Mouse (Mus musculus) hindbrain, postnatal 0 days (tissue): ENCODE data around the gene Mpst. TPM values are rescaled to one million over a fixed set of nuclear protein-coding genes. Genes with fewer than 3 reads are reported as not detected.

ENCODE experiments used
- ATAC-seq: fragments of 200-750 bp; cut with Nextera tagmentation; 2 replicates; pipeline ENCODE4 v1.8.0; 2017; ENCODE audit warnings: mild to moderate bottlenecking, moderate TSS enrichment, moderate library complexity
- DNase-seq: peaks from one replicate; pipeline ENCODE4 v3.0.0-alpha.2; 2015; ENCODE audit warnings: low spot score
- H3K27ac ChIP-seq: fragments of 300-500 bp; sonication (generic); 2 replicates; pipeline ENCODE4 v1.5.1; 2014; ENCODE audit warnings: mild to moderate bottlenecking
- H3K27me3 ChIP-seq: fragments of 300-500 bp; sonication (generic); 2 replicates; pipeline ENCODE4 v1.6.1; 2014; ENCODE audit warnings: low read length, mixed read lengths; ENCODE audit not compliant: insufficient read depth
- H3K36me3 ChIP-seq: fragments of 300-500 bp; sonication (generic); 2 replicates; pipeline ENCODE4 v1.6.1; 2014; ENCODE audit warnings: low read length, mixed read lengths; ENCODE audit not compliant: insufficient read depth
- H3K4me1 ChIP-seq: fragments of 300-500 bp; sonication (generic); 2 replicates; pipeline ENCODE4 v1.6.1; 2014; ENCODE audit warnings: antibody characterized with exemption, low read length, mixed read lengths; ENCODE audit not compliant: insufficient read depth
- H3K4me2 ChIP-seq: fragments of 300-500 bp; sonication (generic); 2 replicates; pipeline ENCODE4 v1.6.1; 2014; ENCODE audit warnings: low read depth, mild to moderate bottlenecking, low read length, moderate library complexity, mixed read lengths
- H3K4me3 ChIP-seq: fragments of 300-500 bp; sonication (generic); 2 replicates; pipeline ENCODE4 v1.5.1; 2014; ENCODE audit warnings: low read length
- H3K9ac ChIP-seq: fragments of 300-500 bp; sonication (generic); replicated peaks from 2 replicates; pipeline ENCODE4 v1.6.1; 2014; ENCODE audit warnings: mild to moderate bottlenecking, low read length, moderate library complexity, mixed read lengths
- H3K9me3 ChIP-seq: fragments of 300-500 bp; sonication (generic); 2 replicates; pipeline ENCODE4 v1.6.1; 2016; ENCODE audit warnings: low read length, mixed read lengths
- CTCF ChIP-seq: IDR thresholded peaks from 2 replicates; pipeline ENCODE4 v1.5.1; 2016; ENCODE audit warnings: antibody characterized with exemption, control low read depth, low read depth
- WGBS: fragments of 180-500 bp; shearing (Covaris S2); extraction: QIAGEN DNeasy Blood & Tissue Kit; methylation state at CpG from one replicate; pipeline ENCODE4 v1.1.7; 2014; 5-methylcytosine and 5-hydroxymethylcytosine counted together
- polyA plus RNA-seq: library from polyadenylated mRNA; unstranded; fragments of >200 nt; fragmentation: Nextera tagmentation; extraction: Ambion mirVana; gene quantifications from 2 replicates; pipeline ENCODE4 v1.2.1, GENCODE M21; 2015
- total RNA-seq: library from RNA; depleted of rRNA; stranded (reverse); fragments of >200 nt; gene quantifications from 2 replicates; pipeline ENCODE4 v1.2.3, GENCODE M21; 2014; rRNA removed

Gene Mpst
- total and polyA plus RNA-seq, 2 experiments from 2014 or later: 5.3 to 114 TPM

DNA sequence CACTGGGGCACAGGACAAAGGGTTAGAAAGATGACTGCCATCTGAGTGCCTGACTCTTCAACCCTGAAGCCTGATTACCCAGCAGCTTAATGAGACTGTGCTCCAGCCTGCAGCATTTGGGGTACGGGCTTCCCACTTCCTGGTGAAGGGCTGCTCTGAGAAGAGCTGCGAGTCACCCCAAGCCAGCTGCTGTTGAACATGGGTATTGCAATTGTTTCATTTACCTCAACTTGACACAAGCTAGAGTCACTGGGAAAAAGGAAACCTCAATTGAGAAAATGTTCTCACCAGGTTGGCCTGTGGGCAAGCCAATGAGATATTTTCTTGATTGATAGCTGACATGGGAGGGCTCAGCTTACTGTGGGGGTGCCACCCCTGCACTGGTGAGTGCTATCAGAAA lies 56.8 kb downstream of the Mpst start:
- Histone ChIP-seq H3K36me3 (no peaks in the 10 kb centered on the region), H3K4me3 (no peak overlapping the region), H3K9ac (no peak overlapping the region), H3K27ac (no peak overlapping the region), H3K9me3 (no peaks in the 10 kb centered on the region), H3K27me3 (no peaks in the 10 kb centered on the region), H3K4me2 (no peak overlapping the region), H3K4me1 (no peaks in the 10 kb centered on the region)
- DNase-seq (no peak), ATAC-seq (no peak)
- 81% methylated on average over 2 of the region's 2 CpGs for WGBS
- no peak for TF ChIP-seq CTCF

Other genes starting within 250 kb of the Mpst start
- gene Ift27, start 232.3 kb upstream of the Mpst start, total RNA-seq: 38.5 and 38.8 TPM in 2 replicates
- gene Ift27, start 232.3 kb upstream of the Mpst start, polyA plus RNA-seq: 122 and 123 TPM in 2 replicates
- gene Pvalb, start 200.0 kb upstream of the Mpst start, total RNA-seq: 1.7 and 1.9 TPM in 2 replicates
- gene Pvalb, start 200.0 kb upstream of the Mpst start, polyA plus RNA-seq: 7.6 and 11.3 TPM in 2 replicates
- gene Ncf4, start 161.6 kb upstream of the Mpst start, total RNA-seq: 0.86 and 3.0 TPM in 2 replicates
- 1.1 and 1.6 TPM in 2 replicates for gene Ncf4, start 161.6 kb upstream of the Mpst start, polyA plus RNA-seq
- gene Csf2rb2, start 100.7 kb upstream of the Mpst start, total RNA-seq: 0.07 and 0.10 TPM in 2 replicates
- gene Csf2rb2, start 100.7 kb upstream of the Mpst start, polyA plus RNA-seq: 0.18 and 0.21 TPM in 2 replicates
- gene Csf2rb, start 80.7 kb upstream of the Mpst start, total RNA-seq: 1.3 and 1.8 TPM in 2 replicates
- 0.75 and 0.87 TPM in 2 replicates for gene Csf2rb, start 80.7 kb upstream of the Mpst start, polyA plus RNA-seq
- gene Tex33, start 10.5 kb upstream of the Mpst start, total RNA-seq: not detected in 2 replicates
- not detected in 2 replicates for gene Tex33, start 10.5 kb upstream of the Mpst start, polyA plus RNA-seq
- 75.1 and 79.9 TPM in 2 replicates for gene Tst, start 509 bp upstream of the Mpst start, total RNA-seq
- 64.4 and 67.0 TPM in 2 replicates for gene Tst, start 509 bp upstream of the Mpst start, polyA plus RNA-seq
- gene Kctd17, start 22.1 kb downstream of the Mpst start, total RNA-seq: 144 and 155 TPM in 2 replicates
- gene Kctd17, start 22.1 kb downstream of the Mpst start, polyA plus RNA-seq: 144 and 161 TPM in 2 replicates
- gene Tmprss6, start 62.2 kb downstream of the Mpst start, total RNA-seq: 0.25 and 0.42 TPM in 2 replicates
- gene Tmprss6, start 62.2 kb downstream of the Mpst start, polyA plus RNA-seq: 0.32 and 0.44 TPM in 2 replicates
- 0.10 and 0.29 TPM in 2 replicates for gene Il2rb, start 88.9 kb downstream of the Mpst start, total RNA-seq
- 0.40 and 0.58 TPM in 2 replicates for gene Il2rb, start 88.9 kb downstream of the Mpst start, polyA plus RNA-seq
- 3.1 and 6.1 TPM in 2 replicates for gene C1qtnf6, start 125.0 kb downstream of the Mpst start, total RNA-seq
- gene C1qtnf6, start 125.0 kb downstream of the Mpst start, polyA plus RNA-seq: 10.0 and 10.2 TPM in 2 replicates
- gene Sstr3, start 138.3 kb downstream of the Mpst start, total RNA-seq: 3.1 and 4.0 TPM in 2 replicates
- gene Sstr3, start 138.3 kb downstream of the Mpst start, polyA plus RNA-seq: 0.97 and 1.0 TPM in 2 replicates
- gene Rac2, start 166.4 kb downstream of the Mpst start, total RNA-seq: 2.0 and 3.4 TPM in 2 replicates
- 5.0 and 6.8 TPM in 2 replicates for gene Rac2, start 166.4 kb downstream of the Mpst start, polyA plus RNA-seq
- gene Cyth4, start 190.6 kb downstream of the Mpst start, total RNA-seq: 6.4 and 6.8 TPM in 2 replicates
- gene Cyth4, start 190.6 kb downstream of the Mpst start, polyA plus RNA-seq: 5.7 and 7.2 TPM in 2 replicates